Mouse (Mus musculus): ENCODE measurements around the gene Lifr. TPM values are rescaled to one million over a fixed set of nuclear protein-coding genes. Genes with fewer than 3 reads are reported as not detected.

The Lifr gene
- 31.3 and 33.1 TPM in 2 replicates for polyA plus RNA-seq (2012; rRNA removed)

GRCm38 (mm10) chr15:7090211-7090765 is at the start of gene Lifr:
Gene Lifr (plus strand): TSS chr15:7090614.

Other genes starting within 250 kb of the Lifr start
- 0.81 and 0.85 TPM in 2 replicates for gene Osmr, start 215.6 kb upstream of the Lifr start, polyA plus RNA-seq (2012; rRNA removed)

Data from liver, embryonic 18 days (tissue).